Comparison of ENCODE assay signal across 8 mouse cellular contexts in genomic region chr17:25188150-25189031, GRCm38 (mm10). TPM values are rescaled to one million over a fixed set of nuclear protein-coding genes. Genes with fewer than 3 reads are reported as not detected.
A peak's percentile ranks its signal among the peaks of the same experiment; 100 is the strongest.
DNase-seq lines count a peak whose midpoint lies in the region; ATAC-seq and TF ChIP-seq lines count a peak whose summit lies in the region.

Gene Unkl (plus strand): TSS chr17:25188397.

- peak; percentile 20; the same call in 1 of the 2 replicates for TF ChIP-seq POLR2A in bone marrow, adult 2 months (IDR thresholded peaks at IDR 0.05; ENCODE audit: borderline replicate concordance, control insufficient read depth, low read depth, low read length)
- 0 out of 2 replicates have a peak, but pooled peaks have one; percentile 4 for TF ChIP-seq POLR2A in lung, adult 2 months (IDR thresholded peaks at IDR 0.05; ENCODE audit: borderline replicate concordance, extremely low read depth, low read depth, low read length)

- ATAC-seq in CD4-positive, CD25-positive, alpha-beta regulatory T cell, adult 4 months, result peak; percentile 8
- ATAC-seq in forebrain, embryonic 12.5 days (ENCODE audit: low FRiP score), result peak; percentile 35
- ATAC-seq in heart, postnatal 0 days (ENCODE audit: insufficient read depth, low read depth), result peak; percentile 54
- no peak for ATAC-seq in neutrophil, adult 5-6 weeks (ENCODE audit: extremely low read depth, insufficient number of reproducible peaks, low FRiP score, poor library complexity, severe bottlenecking)

- H3K27me3 ChIP-seq in forebrain, embryonic 12.5 days, result no peaks in the 10 kb centered on the region
- no peaks in the 10 kb centered on the region for H3K27me3 ChIP-seq in heart, postnatal 0 days (ENCODE audit: control insufficient read depth, insufficient read depth, low read length)

- TF ChIP-seq CTCF in bone marrow, adult 2 months (IDR thresholded peaks at IDR 0.05; ENCODE audit: control insufficient read depth, insufficient read depth, low read length), result no peak
- no peak for TF ChIP-seq CTCF in heart, postnatal 0 days (IDR thresholded peaks at IDR 0.05; ENCODE audit: low read depth)
- no peak for TF ChIP-seq CTCF in lung, adult 2 months (IDR thresholded peaks at IDR 0.05; ENCODE audit: insufficient read depth, low read length)

- peak within 1 kb of the TSS; percentile 80 for H3K4me3 ChIP-seq in bone marrow, adult 2 months (replicated peaks; ENCODE audit: control insufficient read depth, low read depth, low read length)
- H3K4me3 ChIP-seq in forebrain, embryonic 12.5 days (replicated peaks), result peak within 1 kb of the TSS; percentile 99
- peak within 1 kb of the TSS; percentile 75 for H3K4me3 ChIP-seq in heart, postnatal 0 days (ENCODE audit: low read depth, low read length)
- H3K4me3 ChIP-seq in lung, adult 2 months (replicated peaks; ENCODE audit: extremely low read depth, low read depth, low read length), result peak within 1 kb of the TSS; percentile 87

- H3K36me3 ChIP-seq in forebrain, embryonic 12.5 days (replicated peaks), result 0 out of 2 replicates have a peak, but pooled peaks cover 21% of the 10 kb centered on the region
- H3K36me3 ChIP-seq in heart, postnatal 0 days (replicated peaks; ENCODE audit: control insufficient read depth, insufficient read depth, low read length), result peaks cover 16% of the 10 kb centered on the region; the same call in 1 of the 2 replicates

- DNase-seq in heart, postnatal 0 days (ENCODE audit: low spot score), result peak; percentile 46
- DNase-seq in kidney, postnatal 36 days, result peak; percentile 55 to 84
- DNase-seq in lung, adult 2 months, result peak; percentile 71
- DNase-seq in testis, postnatal 14 days (ENCODE audit: low spot score), result peak; percentile 82

- peak within 1 kb of the TSS; percentile 92 for H3K9ac ChIP-seq in forebrain, embryonic 12.5 days
- H3K9ac ChIP-seq in heart, postnatal 0 days (replicated peaks; ENCODE audit: low read depth, low read length), result peak within 1 kb of the TSS; percentile 81

- no peaks in the 10 kb centered on the region for H3K9me3 ChIP-seq in forebrain, embryonic 12.5 days
- no peaks in the 10 kb centered on the region for H3K9me3 ChIP-seq in heart, postnatal 0 days (replicated peaks; ENCODE audit: control insufficient read depth, low read length)

- under 1% methylated on average over 104 of the region's 104 CpGs for WGBS in bone marrow, adult 2 months
- under 1% methylated on average over 86 of the region's 104 CpGs for WGBS in forebrain, embryonic 12.5 days
- WGBS in heart, postnatal 0 days, result under 1% methylated on average over 96 of the region's 104 CpGs
- WGBS in lung, adult 2 months, result under 1% methylated on average over 95 of the region's 104 CpGs

- H3K4me1 ChIP-seq in bone marrow, adult 2 months (ENCODE audit: control insufficient read depth, insufficient read depth, low read length), result peaks cover 3% of the 10 kb centered on the region
- H3K4me1 ChIP-seq in forebrain, embryonic 12.5 days, result peaks cover 43% of the 10 kb centered on the region
- peaks cover 24% of the 10 kb centered on the region for H3K4me1 ChIP-seq in heart, postnatal 0 days (ENCODE audit: control insufficient read depth, insufficient read depth)
- H3K4me1 ChIP-seq in lung, adult 2 months (ENCODE audit: control insufficient read depth, insufficient read depth, low read length), result peaks cover 8% of the 10 kb centered on the region

- no peak for TF ChIP-seq EP300 in heart, postnatal 0 days (IDR thresholded peaks at IDR 0.05; ENCODE audit: low read depth)

- peak within 1 kb of the TSS; percentile 81 for H3K4me2 ChIP-seq in forebrain, embryonic 12.5 days
- H3K4me2 ChIP-seq in heart, postnatal 0 days (ENCODE audit: low read depth, low read length), result peak within 1 kb of the TSS; percentile 80

- H3K27ac ChIP-seq in bone marrow, adult 2 months (ENCODE audit: control insufficient read depth, insufficient read depth, low read depth, low read length, poor library complexity), result peak within 1 kb of the TSS; percentile 73; the same call in 1 of the 2 replicates
- peak within 1 kb of the TSS; percentile 82 for H3K27ac ChIP-seq in forebrain, embryonic 12.5 days
- H3K27ac ChIP-seq in heart, postnatal 0 days (ENCODE audit: low read depth), result peak within 1 kb of the TSS; percentile 80

RNA-seq across cellular contexts. Expression of gene Unkl, which starts in this region (rescaled TPM):
- polyA plus RNA-seq in CD4-positive, CD25-positive, alpha-beta regulatory T cell, adult 4 months (2017; shearing (Covaris generic)), result 10 to 100 TPM; 18.4 to 30.0 TPM
- polyA plus RNA-seq in bone marrow, adult 2 months (2011; ENCODE audit: insufficient read depth, insufficient read length, low replicate concordance, missing spikeins), result 9.5 and 29.1 TPM in 2 replicates
- 10.0 and 11.3 TPM in 2 replicates for polyA plus RNA-seq in forebrain, embryonic 12.5 days (2016; fragmentation: Nextera tagmentation; extraction: Ambion mirVana)
- 3.2 and 4.8 TPM in 2 replicates for total RNA-seq in heart, postnatal 0 days (2014; rRNA removed; ENCODE audit: low replicate concordance)
- polyA plus RNA-seq in heart, postnatal 0 days (2015; fragmentation: Nextera tagmentation; extraction: Ambion mirVana), result 2.8 and 3.0 TPM in 2 replicates
- polyA plus RNA-seq in lung, adult 2 months (2012; rRNA removed), result 29.8 and 32.0 TPM in 2 replicates
- 20.4 and 23.8 TPM in 2 replicates for total RNA-seq in neutrophil, adult 5-6 weeks (2017)
